Mouse (Mus musculus) right cerebral cortex, postnatal 14 days (tissue): Measurements from ENCODE around the gene Mgst2.

ENCODE experiments used
- DNase-seq: peaks from one replicate; pipeline ENCODE4 v3.0.0; 2022

Mgst2 gene

DNA sequence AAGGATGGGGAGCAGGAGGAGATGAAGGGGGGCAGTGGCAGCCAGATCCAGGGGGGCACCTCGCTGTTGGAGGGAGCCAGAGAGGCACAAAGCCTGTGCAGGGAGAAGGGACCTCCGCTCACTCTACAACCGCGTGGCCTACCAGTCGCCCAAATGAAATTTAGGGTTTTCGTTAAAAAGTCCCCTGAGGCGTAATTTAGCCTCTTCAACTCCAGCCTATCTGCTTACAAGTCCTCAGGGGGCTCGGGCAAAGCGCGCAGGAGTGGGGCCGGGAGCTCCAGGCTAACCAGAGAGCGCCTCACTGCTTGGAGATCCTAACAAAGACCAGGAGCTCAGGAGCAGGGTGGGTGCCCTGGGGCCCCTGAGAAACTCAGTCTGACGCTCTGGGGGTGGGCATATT lies 41.8 kb downstream of the Mgst2 start:
- no peak for DNase-seq

DNA sequence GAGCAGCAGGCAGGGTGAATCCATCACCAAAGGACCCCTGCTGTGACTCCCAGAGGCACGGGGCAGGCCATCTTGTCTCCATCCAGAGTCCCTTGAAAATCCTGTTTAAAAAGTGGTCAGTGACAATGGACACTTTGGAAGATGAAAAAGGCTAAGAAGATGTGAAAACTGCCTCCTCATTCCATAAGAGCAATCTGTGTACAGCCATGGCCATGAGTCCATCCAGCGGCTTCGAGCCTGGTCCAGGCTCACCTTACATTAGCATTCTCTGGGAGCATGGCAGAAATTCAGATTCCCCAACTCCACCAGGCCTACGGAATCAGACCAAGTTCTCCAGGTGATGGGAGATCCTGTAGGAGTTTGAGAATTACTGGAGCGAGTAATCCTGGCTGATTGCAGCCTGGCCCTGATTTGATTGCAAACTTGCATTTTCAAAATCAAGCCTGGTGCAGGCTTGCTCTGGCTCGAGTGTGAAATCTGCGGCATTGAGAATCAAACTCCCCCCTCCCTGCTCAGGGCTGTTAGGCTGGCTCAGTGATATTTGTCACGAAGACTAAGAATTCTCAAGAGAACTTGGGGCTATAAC lies 42.6 kb downstream of the Mgst2 start:
- DNase-seq = no peak

DNA sequence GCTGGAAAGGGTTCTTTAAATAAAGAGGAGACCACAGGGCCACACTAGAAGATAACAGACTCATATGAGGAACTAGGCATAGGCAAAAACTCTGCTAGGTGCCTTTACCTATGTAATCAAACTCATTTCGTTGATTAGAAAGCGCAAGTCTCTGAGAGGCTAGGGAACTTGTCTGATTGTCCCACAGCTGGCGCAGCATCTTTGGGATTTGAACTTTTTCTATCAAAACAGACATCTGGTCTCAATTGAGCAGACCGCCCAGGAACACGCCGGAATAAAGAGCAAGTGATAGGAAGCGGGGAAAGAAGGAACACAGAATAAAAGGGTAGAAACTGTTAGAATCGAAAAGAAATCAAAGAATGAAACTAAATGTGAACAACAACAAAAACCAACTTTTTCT lies 43.3 kb downstream of the Mgst2 start:
- no peak for DNase-seq

- no peak for DNase-seq
Measured at GRCm38 (mm10) chr3:51705220-51705619, 45.1 kb downstream of the Mgst2 start.

DNA sequence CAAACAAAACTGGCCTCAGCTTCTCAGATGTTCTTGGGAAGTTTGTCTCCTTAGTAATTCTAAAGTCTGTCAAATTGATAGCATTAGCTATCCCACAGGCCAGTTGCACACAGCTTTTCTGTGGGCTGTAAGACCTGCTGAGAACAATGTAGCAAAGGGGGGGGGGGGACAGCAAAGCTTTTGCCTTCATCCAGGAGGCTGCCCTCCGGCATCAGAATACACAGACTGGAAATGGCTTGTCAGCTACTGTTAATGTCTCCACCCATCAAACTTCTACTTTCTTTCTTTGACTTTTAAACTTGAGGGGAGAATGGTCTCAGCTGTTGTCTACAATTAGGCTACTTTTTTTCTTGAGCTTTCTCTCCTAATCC lies 48.2 kb downstream of the Mgst2 start:
- no peak for DNase-seq

DNA sequence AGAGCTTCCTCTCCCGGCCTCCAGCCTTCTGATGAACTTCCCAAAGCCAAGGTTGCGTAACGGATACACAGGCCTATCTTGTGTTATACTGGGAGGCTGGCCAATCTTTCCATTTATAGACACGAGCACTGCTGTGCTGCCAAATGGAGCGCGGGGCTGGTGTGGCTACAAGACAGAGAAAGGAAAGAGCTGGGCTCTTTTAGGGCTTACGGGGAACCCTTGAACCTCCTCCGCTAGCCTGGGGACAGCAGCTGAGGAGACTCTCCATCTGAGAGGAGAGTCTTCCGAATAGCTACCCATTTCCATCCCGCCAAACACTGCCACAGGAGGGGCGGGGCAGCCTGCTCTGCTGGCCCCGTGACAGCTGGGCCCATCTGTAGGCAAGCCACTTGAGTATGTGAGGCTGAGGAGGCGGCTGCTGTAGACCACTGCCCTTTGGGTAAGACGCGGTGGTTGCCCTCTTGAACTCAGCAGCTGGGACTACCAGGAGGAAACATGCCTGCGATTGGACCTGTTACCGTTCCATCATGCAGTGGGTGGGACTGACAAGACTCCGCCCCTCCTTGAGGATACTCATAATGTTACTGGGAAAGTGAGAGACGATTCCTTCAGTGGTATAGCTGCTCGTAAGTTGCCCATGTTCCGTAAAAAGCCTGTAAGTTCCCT lies 48.7 kb downstream of the Mgst2 start:
- peak; percentile 63 for DNase-seq

GRCm38 (mm10) chr3:51712382-51712781 lies 52.2 kb downstream of the Mgst2 start:
- DNase-seq = no peak

- DNase-seq = no peak
Measured at GRCm38 (mm10) chr3:51713233-51713632, 53.1 kb downstream of the Mgst2 start.

DNA sequence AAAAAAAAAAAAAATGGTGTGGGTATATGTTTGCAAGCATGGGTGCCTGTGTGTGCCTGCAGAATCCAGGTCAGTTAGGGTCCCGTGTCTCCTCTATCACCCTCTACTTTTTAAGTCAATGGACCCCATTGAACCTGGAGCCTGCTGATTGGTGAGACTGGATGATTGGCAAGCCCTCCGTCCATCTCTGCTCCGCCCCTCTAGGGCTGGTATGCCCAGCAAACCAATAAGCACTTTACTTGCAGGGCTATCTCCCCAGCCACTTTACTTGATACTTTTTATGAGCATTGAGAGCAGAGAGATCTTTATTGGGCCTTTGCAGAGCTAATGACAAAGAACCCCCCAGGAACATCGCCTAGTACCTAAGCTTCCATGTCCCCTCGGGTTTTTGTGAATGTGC lies 54.3 kb downstream of the Mgst2 start:
- no peak for DNase-seq

DNA sequence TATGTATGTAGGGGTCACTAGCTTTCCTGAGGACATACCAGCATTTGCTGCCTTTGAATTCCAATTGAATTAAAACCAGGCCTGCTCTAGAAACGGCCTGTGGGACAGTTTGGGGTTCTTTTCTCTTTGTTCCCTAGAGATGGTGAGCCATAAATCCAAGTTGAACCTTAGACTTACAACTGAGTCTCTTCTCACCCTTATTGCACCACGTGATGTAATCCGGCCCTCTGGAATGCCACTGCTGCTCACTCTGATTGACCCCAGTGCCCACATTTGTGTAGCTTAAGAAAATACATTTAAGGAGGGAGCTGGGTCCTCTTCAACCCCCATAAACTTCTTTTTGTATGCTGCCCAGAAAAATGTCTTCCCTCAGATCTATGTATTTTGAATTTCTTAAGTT lies 57.3 kb downstream of the Mgst2 start:
- DNase-seq = no peak

GRCm38 (mm10) chr3:51717909-51718308 lies 57.7 kb downstream of the Mgst2 start:
- DNase-seq = no peak

GRCm38 (mm10) chr3:51719373-51719772 lies 59.2 kb downstream of the Mgst2 start:
- no peak for DNase-seq

DNA sequence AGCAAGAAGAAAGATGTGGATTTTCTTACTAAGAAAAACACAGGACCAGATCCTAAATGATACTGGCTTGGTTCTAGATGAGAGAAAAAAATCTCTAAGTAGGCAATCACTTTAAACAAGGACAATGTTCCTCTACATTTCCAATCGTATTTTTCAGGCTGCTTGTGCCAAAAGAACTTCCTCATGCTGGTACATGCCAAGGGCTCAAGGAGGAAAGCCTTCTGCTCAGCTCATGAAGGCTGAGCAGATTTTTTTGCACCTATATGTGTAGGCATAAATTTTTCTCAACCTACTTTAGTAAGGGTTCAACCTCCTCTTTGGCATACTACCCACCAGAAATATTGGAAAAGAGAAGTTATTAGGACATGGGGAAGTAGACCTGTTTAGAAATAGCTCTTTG lies 59.8 kb downstream of the Mgst2 start:
- DNase-seq = no peak

DNA sequence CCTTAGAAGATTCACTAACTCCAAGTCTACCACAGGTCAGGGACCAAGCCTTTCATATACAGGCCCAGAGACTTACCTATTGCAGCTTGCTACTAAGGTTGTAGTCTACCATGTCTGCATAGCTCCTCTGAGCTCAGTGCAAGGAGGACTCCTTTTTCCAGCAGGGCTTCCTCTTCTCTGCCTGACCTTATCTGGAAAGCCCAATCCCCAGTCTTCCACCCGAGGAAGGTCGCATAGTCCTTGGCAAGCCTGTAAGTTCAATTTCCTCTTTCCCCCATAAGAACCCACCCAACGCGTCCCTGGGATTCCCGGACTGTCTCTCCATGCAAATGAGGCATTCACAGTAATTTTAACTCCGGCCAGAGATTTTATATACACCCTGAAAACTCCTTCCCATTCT lies 66.1 kb downstream of the Mgst2 start:
- no peak for DNase-seq

DNA sequence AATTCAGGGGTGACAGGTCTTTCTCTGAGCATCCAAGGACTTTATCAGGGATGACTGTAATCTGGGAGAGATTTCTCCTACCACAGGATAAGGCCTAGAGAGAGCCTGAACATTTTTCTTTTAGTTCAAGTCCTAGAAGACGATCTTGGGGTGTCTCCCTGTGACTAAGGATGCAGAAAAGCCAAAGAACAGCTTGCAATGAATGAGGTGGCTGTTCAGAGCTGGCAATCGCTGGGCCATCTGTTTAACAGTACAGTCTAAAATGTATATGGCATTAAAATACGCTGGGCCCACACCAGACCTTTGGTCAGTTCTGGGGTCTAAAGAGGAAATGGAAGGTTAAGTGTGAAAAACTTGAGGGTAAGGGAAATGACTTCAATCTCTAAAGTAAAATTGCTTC lies 67.3 kb downstream of the Mgst2 start:
- no peak for DNase-seq

GRCm38 (mm10) chr3:51727968-51728367 lies 67.8 kb downstream of the Mgst2 start:
- no peak for DNase-seq

GRCm38 (mm10) chr3:51728456-51728855 lies 68.3 kb downstream of the Mgst2 start:
- no peak for DNase-seq

DNA sequence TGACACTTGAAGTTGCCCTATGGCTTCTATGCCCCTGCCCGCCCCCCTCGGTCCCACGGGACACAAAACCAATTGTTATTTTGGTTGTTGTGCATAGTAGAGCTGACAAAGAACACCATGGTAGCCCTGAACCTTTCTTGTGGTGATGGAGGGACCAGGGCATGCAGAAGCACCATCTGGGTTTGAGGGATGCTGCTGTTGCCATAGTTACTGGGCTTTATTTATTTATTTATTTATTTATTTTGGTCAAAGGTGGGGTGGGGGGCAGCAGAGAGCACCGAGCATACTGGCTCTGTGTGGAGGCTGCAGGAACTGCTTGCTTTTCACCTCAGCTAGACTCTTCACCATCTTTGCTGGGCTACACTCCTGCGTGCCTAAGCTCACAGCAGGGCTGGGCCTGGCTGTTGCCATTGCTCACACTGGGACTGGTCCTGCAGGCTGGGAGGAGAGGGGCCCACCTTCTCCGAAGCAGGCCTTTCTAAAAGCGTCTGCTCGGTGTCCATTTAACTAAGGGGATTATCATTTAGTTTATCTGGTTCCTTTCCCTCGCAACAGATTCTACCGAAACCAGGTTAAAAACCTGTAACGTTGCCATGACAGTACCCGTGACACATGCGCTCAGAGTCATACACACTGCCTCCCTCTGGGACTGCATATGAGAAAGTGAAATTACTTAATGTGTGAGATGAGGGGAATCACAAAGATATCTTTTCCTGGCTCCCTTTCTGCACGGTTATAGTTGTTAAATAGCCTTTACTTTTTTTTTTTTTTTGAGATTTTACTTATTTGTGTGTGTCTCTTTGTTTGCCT lies 69.2 kb downstream of the Mgst2 start:
- DNase-seq = no peak

DNA sequence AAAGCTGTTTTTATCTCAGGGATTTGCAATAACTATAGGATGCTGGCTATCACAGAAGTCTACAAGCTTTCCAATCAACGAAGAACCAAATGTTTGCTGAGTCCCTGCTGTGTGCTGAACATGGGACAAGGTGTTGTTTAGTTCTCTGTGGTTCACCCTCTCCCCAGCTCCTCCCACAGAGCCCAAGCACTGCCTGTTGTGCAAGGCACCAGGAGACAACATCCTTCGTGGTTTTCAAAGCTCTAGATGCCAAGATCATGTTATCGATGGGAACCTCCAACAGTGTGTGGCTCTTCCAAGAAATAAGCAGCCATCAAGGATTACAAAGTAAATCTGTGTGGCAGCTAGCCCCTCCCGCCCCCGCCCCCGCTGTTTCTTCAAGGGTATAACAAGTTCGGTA lies 70.5 kb downstream of the Mgst2 start:
- DNase-seq = no peak

- DNase-seq = no peak
Measured at GRCm38 (mm10) chr3:51731949-51732636, 71.9 kb downstream of the Mgst2 start.
